Mouse (Mus musculus) ES-Bruce4 (cell line): ENCODE measurements around the gene Pkp4.

Experiments
- CTCF ChIP-seq: IDR thresholded peaks from one replicate; pipeline ENCODE4 v1.8.1; 2011; ENCODE audit warnings: low read depth, low read length
- POLR2A ChIP-seq: IDR thresholded peaks from one replicate; pipeline ENCODE4 v1.8.1; 2011; ENCODE audit warnings: low read length; ENCODE audit not compliant: insufficient read depth

DNA sequence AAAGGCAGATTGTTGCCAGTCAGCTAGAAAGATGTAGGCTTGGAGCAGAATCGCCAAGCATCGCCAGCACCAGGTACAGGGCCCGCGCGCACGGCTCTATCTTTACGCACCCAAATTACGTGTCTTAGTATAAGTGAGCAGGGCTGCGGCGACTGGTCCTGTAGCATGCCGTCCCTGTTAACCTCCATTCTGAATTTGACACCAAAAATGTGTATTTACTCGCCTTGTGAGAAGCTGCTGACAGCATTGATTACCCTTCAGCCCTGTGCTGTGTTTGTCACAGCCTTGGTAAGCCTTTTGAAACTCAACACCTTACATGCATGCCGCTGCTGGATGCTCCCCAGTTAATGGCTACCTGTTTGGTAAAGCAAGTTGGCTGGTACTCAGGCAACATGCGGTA is 105.8 kb downstream of the Pkp4 start:
- no peak for TF ChIP-seq CTCF
- no peak for TF ChIP-seq POLR2A
